Mouse (Mus musculus): ENCODE results near the gene Prkrip1. TPM values are rescaled to one million over a fixed set of nuclear protein-coding genes. Genes with fewer than 3 reads are reported as not detected.

Gene Prkrip1
- 10 to 100 TPM; 36.2 to 46.0 TPM for total RNA-seq (2021)
- long read RNA-seq, experiment 1, transcript Prkrip1-204 (6 exons, 3,893 nt): major isoform, 31 of 40 reads
- long read RNA-seq, experiment 1, partial matches to known transcripts: 0 of 40 reads
- long read RNA-seq, experiment 1, other reads (novel, unspliced or antisense): 9 of 40 reads
- long read RNA-seq, experiment 2, transcript Prkrip1-204 (6 exons, 3,893 nt): major isoform, 9 of 14 reads
- long read RNA-seq, experiment 2, partial matches to known transcripts: 0 of 14 reads
- long read RNA-seq, experiment 2, other reads (novel, unspliced or antisense): 5 of 14 reads

DNA sequence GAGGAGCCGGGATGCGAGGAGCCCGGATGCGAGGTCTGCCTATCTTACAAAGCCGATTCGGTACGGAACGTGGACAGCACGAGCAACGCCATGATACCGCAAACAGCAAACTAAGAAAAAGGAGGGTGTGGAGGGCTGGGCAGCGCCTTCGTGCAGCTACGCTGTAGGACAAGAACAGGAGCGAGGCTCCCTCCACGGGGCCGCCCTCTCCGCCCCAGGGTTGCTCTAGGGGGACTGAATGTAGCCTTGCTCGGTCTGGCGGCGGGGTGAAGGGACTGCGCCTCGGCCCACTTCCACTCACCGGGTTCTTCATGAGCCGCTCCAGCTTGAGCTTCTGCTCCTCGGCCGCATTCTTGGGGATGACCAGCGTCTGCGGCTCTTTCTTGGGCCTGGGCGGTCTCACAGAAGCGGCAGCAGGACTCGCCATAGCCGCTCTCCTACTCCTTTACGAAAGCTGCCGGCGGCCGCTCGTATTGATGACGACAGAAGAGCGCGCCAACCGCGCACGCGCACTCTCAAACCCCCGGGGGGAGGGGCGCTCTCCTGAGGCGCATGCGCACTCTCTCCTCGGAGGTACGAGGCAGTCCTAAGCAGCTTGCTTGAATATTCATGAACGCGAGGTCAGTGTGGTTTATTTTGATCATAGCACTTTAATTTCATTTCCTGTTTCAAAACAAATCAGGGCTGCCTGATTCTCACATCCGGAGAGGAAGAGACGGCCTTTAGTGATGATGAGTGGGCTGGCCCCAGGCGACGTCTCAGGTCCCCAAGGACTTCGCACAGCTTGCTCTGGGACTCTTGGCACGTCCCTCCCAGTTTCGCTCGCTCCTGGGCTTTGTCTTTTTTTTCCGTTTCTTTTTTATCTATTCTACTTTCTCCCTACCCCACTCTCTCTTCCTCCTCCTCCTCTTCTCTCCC is at the start of gene Prkrip1:
TSS of gene Prkrip1 (minus strand) at position 490 of the 918 bp plus-strand sequence.
- peak; percentile 92 to 93 for DNase-seq

DNA sequence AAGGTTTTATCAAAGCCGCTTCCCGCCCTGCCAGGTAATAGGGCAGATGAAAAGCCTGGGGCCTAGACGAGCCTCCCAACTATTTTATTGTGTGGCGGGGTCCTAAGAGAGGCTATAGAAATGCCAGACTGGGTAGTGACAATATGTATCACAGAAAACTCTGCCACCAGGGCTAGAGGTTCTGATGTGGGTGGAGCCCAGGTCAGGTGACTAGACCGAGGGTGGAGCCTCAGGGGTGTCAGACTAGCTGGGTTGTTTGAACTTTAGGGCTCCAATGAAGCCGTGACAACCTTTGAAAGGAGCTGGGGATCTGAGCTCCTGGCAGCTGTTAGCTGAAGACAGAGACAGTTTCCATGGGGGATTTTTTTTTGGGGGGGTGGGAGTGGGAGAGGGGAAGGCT is 49.7 kb upstream of the Prkrip1 start:
- DNase-seq: no peak

DNA sequence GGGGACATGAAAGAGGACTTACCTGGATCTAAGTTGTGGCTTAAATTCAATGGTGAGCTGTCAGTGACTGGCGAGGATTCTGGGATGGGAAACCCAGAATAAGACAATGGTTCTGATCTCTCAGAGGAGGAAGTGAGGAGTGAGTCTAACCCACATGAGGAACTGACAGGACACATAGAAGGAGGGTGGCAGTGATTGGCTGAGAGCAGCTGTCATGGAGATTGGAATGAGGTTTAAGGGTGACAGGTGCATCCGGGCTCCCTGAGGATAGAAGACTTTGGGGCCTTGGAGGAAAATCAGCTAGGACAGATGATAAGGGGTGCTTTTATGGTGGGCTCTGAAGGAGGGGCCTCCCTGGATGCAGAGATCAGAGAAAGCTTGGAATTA is 47.7 kb upstream of the Prkrip1 start, which contains the start of gene Sh2b2:
TSS of gene Sh2b2 (minus strand) at position 105 of the 387 bp plus-strand sequence.
- no peak for DNase-seq

DNA sequence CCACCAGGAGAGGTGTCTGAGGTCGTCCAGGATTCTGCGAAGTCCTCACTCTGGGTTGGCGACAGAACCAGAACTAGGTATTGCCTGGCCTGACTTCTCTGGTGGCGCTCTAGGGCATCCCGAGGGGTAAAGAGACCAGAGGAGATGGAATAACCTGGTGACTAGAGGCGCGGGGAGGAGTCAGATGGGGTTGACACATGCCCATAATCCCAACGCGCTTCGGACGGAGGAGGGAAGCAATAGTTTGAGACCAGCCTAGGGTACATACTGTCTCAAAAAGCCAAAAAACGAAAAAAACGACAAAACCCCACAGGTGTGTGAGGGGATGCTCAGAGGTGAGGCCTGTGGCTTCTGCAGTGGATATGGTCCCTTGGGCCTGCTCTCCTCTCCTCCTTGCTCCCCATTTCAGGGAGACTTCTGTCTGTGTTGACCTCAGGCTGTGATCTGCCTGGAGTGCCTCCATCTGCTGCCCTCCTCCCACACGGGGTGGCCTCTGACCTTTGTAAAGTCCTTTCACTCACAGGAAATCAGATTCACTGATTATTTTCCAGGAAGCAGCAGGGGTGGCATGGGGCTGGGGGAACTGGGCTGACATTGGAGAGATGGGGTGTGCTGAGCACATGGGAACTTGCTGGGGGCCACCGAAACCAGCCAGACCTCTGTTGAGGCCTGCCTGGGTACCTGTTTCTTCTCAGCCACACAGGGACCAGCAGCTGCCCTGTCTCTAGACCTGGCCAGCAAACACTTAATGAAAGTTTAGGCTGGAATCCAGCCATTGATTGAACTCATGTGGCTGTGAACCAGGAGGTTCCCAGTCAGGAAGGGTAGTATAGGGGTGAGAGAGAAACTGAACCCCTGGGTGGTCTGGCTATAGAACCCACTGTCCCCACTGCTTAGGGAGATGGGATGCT is 47.0 kb upstream of the Prkrip1 start:
- no peak for DNase-seq

DNA sequence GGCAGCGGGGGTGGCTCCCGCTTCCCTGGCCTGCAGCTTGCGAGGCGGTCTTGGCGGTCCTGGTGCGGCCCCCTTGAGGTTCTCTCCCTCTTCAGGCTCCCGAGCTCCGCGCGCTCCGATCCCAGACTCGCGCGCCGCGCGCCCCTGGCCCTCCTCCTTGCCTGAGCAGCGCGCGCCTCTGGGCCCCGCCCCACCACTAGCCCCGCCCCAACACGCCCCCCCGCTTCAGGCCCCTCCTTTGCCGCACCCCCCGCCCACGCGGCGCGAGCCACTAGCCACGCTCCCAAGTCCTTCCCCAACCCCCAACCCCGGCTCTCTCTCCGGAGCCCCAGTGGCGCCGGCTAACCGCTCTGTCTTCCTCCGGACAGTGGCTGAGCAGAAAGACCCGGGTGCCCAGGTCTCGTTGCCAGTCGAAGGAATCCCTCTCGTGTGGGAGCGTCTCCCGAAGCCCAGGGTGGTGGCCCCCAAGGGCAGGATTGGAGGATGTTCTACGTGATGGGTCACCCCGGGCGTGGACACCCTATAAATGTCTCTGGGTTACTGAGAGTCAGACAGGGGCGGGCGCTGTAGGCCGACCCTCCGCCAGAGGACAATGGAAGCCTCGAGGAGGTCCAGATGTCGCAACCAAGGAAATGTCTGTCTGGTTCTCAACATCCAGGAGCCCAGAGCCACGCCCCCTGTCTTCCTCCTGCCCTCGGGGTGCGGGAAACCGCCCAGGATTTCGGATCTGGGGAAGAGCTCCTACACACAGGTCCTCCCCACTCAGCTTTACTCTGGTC is 46.2 kb upstream of the Prkrip1 start:
- DNase-seq: peak; percentile 92 to 93

DNA sequence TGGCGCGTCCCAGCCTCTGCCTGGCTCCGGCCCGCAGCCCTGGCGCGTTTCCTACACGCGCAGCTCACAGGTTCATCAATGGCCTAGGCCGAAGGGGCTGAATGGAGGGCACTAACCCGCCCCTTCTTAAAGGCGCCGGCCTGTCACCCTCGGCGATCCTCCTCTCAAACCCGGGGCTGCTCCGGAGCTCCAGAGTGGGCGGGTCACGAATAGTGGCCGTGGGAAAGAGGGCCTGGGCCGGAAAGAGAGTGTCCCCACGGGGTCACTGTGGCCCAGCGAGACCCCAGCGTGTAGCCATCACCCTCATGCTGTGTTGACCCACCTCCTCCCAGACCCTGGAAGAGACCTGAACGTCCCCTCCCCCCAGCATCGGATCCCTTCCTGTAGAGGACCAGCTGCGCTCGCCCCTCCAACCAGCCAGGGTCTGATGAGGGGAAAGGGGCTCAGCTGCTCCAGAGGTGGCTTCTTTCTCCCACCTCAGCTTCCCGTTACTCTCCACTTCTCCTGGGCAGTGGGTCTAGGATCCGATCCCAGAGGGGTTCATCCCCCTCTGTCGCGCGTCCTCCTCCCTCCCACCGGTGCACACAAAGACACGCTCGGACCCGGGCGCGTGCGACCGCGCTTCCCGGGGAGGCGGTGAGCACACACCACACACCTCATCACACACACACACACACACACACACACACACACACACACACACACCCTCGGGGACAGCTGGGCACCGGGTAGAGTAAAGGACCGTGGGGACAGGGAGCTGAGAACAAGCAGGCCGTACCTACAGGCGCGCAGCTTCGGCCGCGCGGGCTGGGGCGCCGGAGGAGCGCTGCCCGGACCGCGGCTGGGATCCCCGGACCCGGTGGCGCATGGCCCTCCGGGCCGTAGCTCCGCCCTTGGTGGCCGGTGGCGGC is 45.3 kb upstream of the Prkrip1 start:
- peak; percentile 56 to 69 for DNase-seq

DNA sequence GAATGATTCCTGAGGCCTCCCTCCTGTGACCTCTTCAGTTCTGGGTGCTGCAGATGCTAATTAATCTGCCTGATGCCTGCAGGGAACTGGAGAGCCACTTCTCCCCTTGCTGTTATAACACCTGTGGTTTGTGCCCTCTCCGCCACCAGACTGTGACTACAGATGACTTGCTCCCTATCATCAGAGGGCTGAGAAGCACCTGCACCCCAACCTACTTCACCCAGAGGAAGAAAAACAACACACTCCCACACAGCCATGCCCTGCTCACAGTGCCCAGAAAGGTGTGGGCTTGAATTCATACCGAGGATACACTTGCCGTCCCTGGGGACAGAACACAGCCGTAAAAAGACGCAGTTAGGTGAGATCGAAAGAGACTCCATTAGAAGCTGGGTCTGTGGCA is 42.4 kb upstream of the Prkrip1 start:
- DNase-seq: no peak

DNA sequence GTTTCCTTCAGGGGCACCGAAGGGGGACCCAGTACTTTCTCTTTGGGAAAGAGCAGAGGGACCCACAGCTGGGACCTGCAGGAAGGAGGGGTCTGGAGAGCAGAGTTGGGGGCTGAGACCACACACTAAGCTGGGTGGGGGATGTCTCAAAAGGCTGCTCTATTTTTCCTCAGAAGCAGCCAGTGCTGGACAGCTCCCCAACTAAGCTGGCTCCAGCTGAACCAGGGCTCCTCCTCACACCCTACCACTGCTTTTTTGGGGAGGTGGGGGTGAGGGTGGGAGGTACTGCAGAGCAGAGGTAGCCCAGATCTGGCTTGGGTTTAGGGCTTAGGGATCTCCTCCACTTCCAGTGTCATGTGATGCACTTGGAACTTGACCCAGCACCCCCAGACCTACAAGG is 41.6 kb upstream of the Prkrip1 start:
- DNase-seq: no peak

DNA sequence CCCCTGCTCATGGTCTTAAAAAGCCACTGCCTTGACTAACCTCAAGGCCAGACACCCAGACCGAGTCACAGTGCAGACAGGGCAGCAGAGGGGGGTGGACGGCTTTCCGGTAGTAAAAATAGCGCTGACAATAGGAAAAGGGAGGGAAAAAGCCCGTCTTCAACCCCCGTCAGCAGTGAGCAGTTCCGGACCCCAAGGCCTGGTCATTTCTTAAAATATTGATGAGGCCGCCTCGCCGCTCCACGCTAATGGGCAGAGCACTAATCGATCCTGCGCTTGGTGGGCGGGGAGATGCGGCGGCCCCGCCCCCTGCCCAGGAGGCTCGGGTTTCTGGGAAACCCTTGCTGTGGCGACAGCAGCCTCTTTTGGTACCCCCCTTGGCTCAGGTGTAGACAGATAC is 38.8 kb upstream of the Prkrip1 start:
- peak; percentile 20 to 48 for DNase-seq

DNA sequence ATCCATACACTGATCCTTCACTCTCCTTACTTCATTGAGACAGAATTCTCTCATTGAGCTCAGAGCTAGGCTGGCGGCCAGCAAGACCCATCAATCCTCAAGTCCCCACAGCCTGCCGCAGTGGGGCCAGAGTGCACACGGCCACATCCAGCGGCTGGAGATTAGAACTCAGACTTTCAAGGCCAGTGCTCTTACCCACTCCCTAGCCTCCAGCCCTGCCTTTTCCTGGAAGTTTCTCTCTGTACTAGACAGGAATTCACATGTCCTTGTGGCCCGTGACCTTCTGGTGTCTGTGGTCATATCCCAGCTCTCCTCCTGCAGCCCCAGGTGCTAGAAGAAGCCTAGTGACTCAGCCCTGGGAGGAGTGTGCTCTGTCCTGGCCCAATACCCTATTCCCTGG is 37.8 kb upstream of the Prkrip1 start:
- DNase-seq: peak; percentile 59 to 74

DNA sequence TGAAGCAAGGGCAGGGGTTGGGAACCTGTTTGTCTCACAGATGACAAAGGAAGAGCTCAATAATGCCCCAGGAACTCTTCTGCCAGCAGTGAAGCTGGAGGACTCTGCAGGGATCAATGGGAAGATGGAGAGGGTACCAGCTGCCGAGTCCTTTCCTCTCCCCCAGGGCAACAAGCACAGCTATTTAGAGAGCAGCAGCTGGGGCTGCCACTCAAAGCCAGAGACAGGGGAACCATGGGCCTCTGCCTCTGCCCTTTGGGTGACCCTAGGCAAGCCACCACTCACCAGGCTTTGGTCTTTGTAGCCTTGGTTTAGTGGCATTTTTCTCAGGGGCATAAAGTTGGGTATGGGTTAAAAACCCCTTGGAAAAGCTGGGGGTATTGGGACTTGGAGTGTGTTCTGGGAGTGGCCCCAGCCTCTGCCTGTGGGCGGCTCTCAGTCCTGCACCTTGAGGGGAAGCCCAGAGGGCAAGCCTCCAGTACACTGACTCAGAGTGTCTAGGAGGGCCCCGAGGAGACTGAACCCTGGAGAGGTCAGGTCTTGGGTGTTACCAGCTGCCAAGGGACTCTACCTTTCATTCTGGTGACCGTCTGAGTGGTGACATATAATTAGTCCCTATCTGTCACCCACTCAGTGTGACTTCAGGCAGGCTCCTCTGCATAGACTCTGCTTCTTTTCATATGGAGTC is 31.7 kb upstream of the Prkrip1 start:
- no peak for DNase-seq

DNA sequence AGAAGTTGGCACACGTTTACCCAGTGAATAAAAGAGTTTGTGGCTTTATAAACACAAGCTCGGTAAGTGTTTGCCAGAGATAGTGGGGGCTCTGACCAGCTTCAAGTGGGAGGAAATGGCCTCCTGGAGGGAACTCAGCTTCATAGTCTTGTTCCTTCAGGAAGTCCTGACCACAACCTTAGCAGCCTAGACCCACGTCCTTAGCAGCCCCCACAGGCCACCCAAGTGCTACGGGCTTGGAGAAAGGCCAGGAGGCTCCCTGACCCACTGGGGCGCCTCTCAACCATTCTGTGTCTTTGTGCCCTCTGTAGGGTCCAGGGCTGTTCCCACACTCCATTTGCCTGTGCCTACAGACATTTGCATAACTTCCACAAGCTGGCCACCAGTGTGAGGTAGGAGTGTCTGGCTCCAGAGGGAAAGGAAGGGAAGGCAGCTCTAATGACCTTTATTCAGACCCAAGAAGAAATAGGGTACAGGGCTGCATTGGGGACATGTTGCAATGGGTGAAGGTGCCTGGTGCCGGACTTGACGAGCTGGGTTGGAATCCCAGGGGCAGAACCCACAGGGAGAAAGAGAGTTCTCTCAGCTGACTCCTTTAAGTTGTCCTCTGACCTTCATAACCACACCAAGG is 27.6 kb upstream of the Prkrip1 start:
- DNase-seq: no peak

DNA sequence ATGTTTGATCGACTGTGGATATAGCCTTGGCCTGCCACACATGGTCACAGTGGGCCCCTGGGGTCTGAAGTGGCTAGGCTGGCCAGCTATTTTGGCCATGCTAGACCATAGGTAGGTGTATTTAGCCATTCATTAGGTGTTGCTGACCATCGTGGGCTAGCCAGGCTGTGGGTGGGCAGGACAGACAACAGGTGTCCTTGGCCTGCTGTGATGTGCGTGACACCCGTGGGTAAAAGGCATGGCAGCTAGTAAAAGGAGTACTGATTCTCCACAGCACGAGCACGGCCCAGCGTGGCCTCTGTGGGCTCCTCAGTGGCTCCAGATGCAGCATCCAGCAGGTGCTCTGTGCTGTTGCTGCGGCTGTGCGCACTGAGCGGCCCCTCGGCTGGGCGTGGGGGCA is 19.8 kb upstream of the Prkrip1 start:
- DNase-seq: no peak

DNA sequence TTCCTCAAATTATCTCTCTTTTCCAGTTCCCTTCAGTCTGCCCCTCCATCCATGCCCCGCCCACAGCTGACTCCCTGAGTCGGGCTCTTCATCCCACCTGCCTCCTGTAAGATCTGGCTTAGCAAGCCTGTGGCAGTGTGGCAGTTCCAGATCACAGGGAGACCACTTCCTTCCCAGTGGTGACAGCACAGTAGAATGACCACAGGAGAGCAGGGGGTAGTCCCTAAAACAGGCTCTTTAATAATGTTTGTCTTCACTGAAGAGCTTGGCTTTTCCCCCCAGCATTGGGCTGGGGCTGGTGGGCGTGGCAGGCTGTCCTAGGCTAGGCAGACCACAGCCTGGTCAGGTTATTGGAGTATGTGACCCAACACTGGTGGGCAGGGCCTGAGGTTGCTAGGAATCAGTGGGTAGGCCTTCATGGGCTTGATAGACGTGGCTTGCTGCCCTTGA is 19.2 kb upstream of the Prkrip1 start:
- peak in 1 of 2 experiments; percentile 19 for DNase-seq

DNA sequence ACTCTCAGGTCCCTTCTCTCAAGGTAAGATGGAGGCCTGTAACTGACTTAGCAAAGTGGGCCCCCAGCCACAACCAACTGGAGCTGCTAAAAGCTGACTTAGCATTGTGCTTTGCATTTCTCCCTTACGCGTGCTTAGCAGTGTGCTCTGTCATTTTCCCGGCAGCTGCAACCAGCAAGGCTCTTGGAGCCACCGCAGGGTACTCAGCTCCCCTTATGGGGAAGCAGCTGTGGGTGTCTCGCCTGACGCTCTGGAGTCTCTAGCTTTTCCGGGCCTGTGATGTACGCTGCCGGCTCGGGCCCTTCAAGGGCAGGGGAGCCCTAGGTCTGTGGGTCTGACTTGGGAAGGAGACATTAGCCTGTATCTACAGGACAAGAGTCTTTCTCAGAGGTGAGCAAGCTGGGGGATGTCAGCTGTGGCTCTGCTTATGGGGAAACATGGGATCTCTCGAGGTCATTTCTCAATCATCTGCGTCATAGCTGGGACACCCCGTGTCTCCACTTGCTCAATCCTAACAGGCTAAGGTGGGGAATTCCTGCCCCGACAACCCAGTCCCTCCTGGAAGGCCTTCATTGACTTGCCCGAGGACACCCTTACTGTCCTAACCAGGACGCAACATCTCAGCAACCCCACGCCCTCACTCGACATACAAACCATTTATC is 18.4 kb upstream of the Prkrip1 start:
- peak in 1 of 2 experiments; percentile 24 for DNase-seq

DNA sequence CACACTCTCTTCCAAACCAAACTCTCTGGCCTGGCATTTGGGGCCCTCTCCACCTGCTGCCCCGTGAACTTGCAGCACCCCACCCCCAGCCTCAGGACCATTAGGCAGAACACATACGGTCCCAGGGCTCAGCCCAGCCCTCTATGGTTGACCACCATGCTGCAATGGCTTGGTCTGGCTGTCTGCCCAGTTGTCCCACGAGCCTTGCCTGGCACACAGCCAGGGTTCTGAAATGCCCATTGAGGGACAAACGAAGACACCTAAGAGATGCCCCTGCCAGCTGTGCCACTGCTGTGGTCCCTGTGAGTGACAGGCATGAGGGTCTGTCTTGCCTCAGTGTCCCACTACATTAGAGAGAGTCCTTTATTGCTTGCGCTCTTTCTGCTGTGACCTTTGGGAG is 17.2 kb upstream of the Prkrip1 start:
- DNase-seq: peak; percentile 43 to 59

DNA sequence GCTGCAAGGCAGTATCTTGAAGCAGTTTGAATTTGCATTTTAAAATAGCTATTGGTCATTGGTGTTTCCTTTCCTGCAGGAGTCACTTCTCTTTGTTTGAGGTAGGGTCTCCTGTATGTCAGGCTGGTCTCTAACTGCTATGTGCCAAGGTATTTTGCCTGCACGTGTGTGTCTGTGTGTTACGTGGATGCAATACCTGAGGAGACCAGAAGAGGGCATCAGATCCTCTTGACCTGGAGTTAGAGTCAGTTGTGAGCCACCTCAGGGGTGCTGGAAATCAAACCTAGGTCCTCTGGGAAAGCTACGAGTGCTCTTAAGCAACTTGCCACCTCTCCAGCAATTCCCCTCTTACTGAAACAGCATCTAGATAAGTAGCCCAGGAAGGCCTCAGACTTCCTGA is 16.4 kb upstream of the Prkrip1 start:
- no peak for DNase-seq

DNA sequence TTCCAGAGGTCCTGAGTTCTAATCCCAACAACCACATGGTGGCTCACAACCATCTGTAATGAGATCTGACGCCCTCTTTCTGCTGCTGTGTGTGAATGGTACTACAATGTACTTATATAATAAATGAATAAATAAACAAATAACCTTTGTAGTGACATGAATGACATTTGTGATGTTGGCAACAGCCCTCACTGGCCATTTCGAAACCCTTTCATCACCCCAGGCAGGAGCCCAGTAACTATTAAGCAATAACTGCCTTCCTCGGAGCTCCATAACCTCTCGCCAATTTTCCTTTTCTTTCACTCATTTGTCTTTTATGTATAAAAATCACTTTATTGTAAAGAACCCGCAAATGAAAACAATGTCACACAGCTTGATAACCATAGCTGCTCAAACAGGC is 15.0 kb upstream of the Prkrip1 start:
- peak in 1 of 2 experiments; percentile 63 for DNase-seq
